Mouse (Mus musculus): ENCODE measurements around the gene 1110032F04Rik. TPM values are rescaled to one million over a fixed set of nuclear protein-coding genes. Genes with fewer than 3 reads are reported as not detected.
A peak's percentile ranks its signal among the peaks of the same experiment; 100 is the strongest.
"Not testable (repeated sequence)": the region's sequence is repeated elsewhere in the genome, so short reads cannot be mapped to it uniquely, and the experiment has no call there.

The 1110032F04Rik gene
- polyA plus RNA-seq, 1 experiment from 2014 or later: 0.85 TPM

- under 1% methylated on average over 96 of the region's 96 CpGs for WGBS
- DNase-seq (ENCODE audit: low spot score): peak; percentile 70
- H3K4me1 ChIP-seq: peaks cover 22% of the 10 kb centered on the region
- H3K9me3 ChIP-seq (replicated peaks): no peaks in the 10 kb centered on the region
- peak overlapping the region; percentile 83 for H3K27ac ChIP-seq (replicated peaks)
- H3K36me3 ChIP-seq: no peaks in the 10 kb centered on the region
- H3K27me3 ChIP-seq (ENCODE audit: low read depth, poor library complexity, severe bottlenecking): peaks cover 71% of the 10 kb centered on the region
- H3K4me3 ChIP-seq: peak overlapping the region; percentile 74
These were observed 543 bp downstream of the 1110032F04Rik start for GRCm38 (mm10) chr3:68869691-68870567.

GRCm38 (mm10) chr3:68870568-68870950 lies 1.2 kb downstream of the 1110032F04Rik start:
- WGBS: 2% methylated on average over 15 of the region's 15 CpGs
- H3K27me3 ChIP-seq (ENCODE audit: low read depth, poor library complexity, severe bottlenecking): peaks cover 71% of the 10 kb centered on the region
- H3K27ac ChIP-seq (replicated peaks): peak overlapping the region; percentile 83; the same call in 1 of the 2 replicates

GRCm38 (mm10) chr3:68874079-68874478 lies 4.7 kb downstream of the 1110032F04Rik start:
- DNase-seq (ENCODE audit: low spot score): no peak
- H3K27ac ChIP-seq (replicated peaks): no peak overlapping the region
- H3K4me1 ChIP-seq: peaks cover 17% of the 10 kb centered on the region
- 89% methylated on average over 2 of the region's 2 CpGs for WGBS
- H3K27me3 ChIP-seq (ENCODE audit: low read depth, poor library complexity, severe bottlenecking): peaks cover 39% of the 10 kb centered on the region
- no peaks in the 10 kb centered on the region for H3K9me3 ChIP-seq (replicated peaks)
- H3K4me3 ChIP-seq: no peak overlapping the region
- H3K36me3 ChIP-seq: no peaks in the 10 kb centered on the region

More at GRCm38 (mm10) chr3:68870568-68870950, 1.2 kb downstream of the 1110032F04Rik start:
- Histone ChIP-seq H3K4me1 (peaks cover 22% of the 10 kb centered on the region), H3K9me3 (replicated peaks) (no peaks in the 10 kb centered on the region), H3K36me3 (no peaks in the 10 kb centered on the region), H3K4me3 (peak overlapping the region; percentile 74)
- no peak for DNase-seq (ENCODE audit: low spot score)

GRCm38 (mm10) chr3:68886845-68887244 lies 17.5 kb downstream of the 1110032F04Rik start:
- Histone ChIP-seq H3K4me1 (no peaks in the 10 kb centered on the region), H3K4me3 (no peak overlapping the region), H3K27me3 (ENCODE audit: low read depth, poor library complexity, severe bottlenecking) (no peaks in the 10 kb centered on the region), H3K9me3 (replicated peaks) (no peaks in the 10 kb centered on the region), H3K27ac (replicated peaks) (no peak overlapping the region), H3K36me3 (no peaks in the 10 kb centered on the region)
- DNase-seq (ENCODE audit: low spot score): no peak
- WGBS: 90% methylated on average over 5 of the region's 5 CpGs

GRCm38 (mm10) chr3:68895426-68895825 lies 26.0 kb downstream of the 1110032F04Rik start:
- no peak for DNase-seq (ENCODE audit: low spot score)
- H3K9me3 ChIP-seq (replicated peaks): no peaks in the 10 kb centered on the region
- H3K4me1 ChIP-seq: no peaks in the 10 kb centered on the region
- WGBS: 87% methylated on average over 4 of the region's 4 CpGs
- H3K27ac ChIP-seq (replicated peaks): no peak overlapping the region
- H3K27me3 ChIP-seq (ENCODE audit: low read depth, poor library complexity, severe bottlenecking): no peaks in the 10 kb centered on the region
- H3K4me3 ChIP-seq: no peak overlapping the region
- peaks cover 12% of the 10 kb centered on the region for H3K36me3 ChIP-seq

- DNase-seq (ENCODE audit: low spot score): no peak
- no peak overlapping the region for H3K27ac ChIP-seq (replicated peaks)
- 86% methylated on average over 5 of the region's 5 CpGs for WGBS
- H3K27me3 ChIP-seq (ENCODE audit: low read depth, poor library complexity, severe bottlenecking): no peaks in the 10 kb centered on the region
- H3K4me1 ChIP-seq: no peaks in the 10 kb centered on the region
- H3K36me3 ChIP-seq: peaks cover 15% of the 10 kb centered on the region
- no peaks in the 10 kb centered on the region for H3K9me3 ChIP-seq (replicated peaks)
- no peak overlapping the region for H3K4me3 ChIP-seq
These were observed 27.8 kb downstream of the 1110032F04Rik start for GRCm38 (mm10) chr3:68897154-68897553.

- not testable (repeated sequence) for H3K4me3 ChIP-seq; H3K27me3 ChIP-seq (ENCODE audit: low read depth, poor library complexity, severe bottlenecking); H3K4me1 ChIP-seq; H3K9me3 ChIP-seq (replicated peaks); H3K27ac ChIP-seq (replicated peaks); DNase-seq (ENCODE audit: low spot score)
- WGBS: 90% methylated on average over 20 of the region's 20 CpGs
- H3K36me3 ChIP-seq: peaks cover 13% of the 10 kb centered on the region
These were observed 33.2 kb downstream of the 1110032F04Rik start for GRCm38 (mm10) chr3:68902636-68903035.

- no peaks in the 10 kb centered on the region for H3K4me1 ChIP-seq
- DNase-seq (ENCODE audit: low spot score): no peak
- no peaks in the 10 kb centered on the region for H3K27me3 ChIP-seq (ENCODE audit: low read depth, poor library complexity, severe bottlenecking)
- no peak overlapping the region for H3K27ac ChIP-seq (replicated peaks)
- whole genome bisulfite sequencing: 86% methylated on average over 2 of the region's 2 CpGs
- peaks cover 13% of the 10 kb centered on the region for H3K36me3 ChIP-seq
- H3K9me3 ChIP-seq (replicated peaks): no peaks in the 10 kb centered on the region
- H3K4me3 ChIP-seq: no peak overlapping the region
These were observed 35.8 kb downstream of the 1110032F04Rik start for GRCm38 (mm10) chr3:68904902-68905778.

- no peaks in the 10 kb centered on the region for H3K27me3 ChIP-seq (ENCODE audit: low read depth, poor library complexity, severe bottlenecking)
- peaks cover 17% of the 10 kb centered on the region for H3K36me3 ChIP-seq
- 90% methylated on average over 4 of the region's 4 CpGs for WGBS
- no peaks in the 10 kb centered on the region for H3K4me1 ChIP-seq
- DNase-seq (ENCODE audit: low spot score): no peak
- no peaks in the 10 kb centered on the region for H3K9me3 ChIP-seq (replicated peaks)
- no peak overlapping the region for H3K27ac ChIP-seq (replicated peaks)
- H3K4me3 ChIP-seq: no peak overlapping the region
These were observed 38.1 kb downstream of the 1110032F04Rik start for GRCm38 (mm10) chr3:68907509-68907908.

Other genes with a start within 250 kb of the 1110032F04Rik start
- not detected in 2 replicates for gene Il12a, start 178.9 kb upstream of the 1110032F04Rik start, polyA plus RNA-seq (2016; fragmentation: Nextera tagmentation; extraction: Ambion mirVana)
- 19.8 and 20.7 TPM in 2 replicates for gene Ift80, start 135.0 kb downstream of the 1110032F04Rik start, polyA plus RNA-seq (2016; fragmentation: Nextera tagmentation; extraction: Ambion mirVana)
- gene Smc4, start 135.2 kb downstream of the 1110032F04Rik start, polyA plus RNA-seq (2016; fragmentation: Nextera tagmentation; extraction: Ambion mirVana): 180 and 183 TPM in 2 replicates
- gene Trim59, start 175.2 kb downstream of the 1110032F04Rik start, polyA plus RNA-seq (2016; fragmentation: Nextera tagmentation; extraction: Ambion mirVana): 185 and 208 TPM in 2 replicates

Data from midbrain, embryonic 10.5 days (tissue).